Mouse (Mus musculus) lung, embryonic 16.5 days (tissue): ENCODE data around the gene Mcm2. TPM values are rescaled to one million over a fixed set of nuclear protein-coding genes. Genes with fewer than 3 reads are reported as not detected.

Experiments used
- ATAC-seq: fragments of 200-750 bp; cut with Nextera tagmentation; 2 replicates; pipeline ENCODE4 v1.8.0; 2017; ENCODE audit warnings: low read depth, mild to moderate bottlenecking, moderate library complexity
- H3K27ac ChIP-seq: fragments of 300-500 bp; sonication (generic); 2 replicates; pipeline ENCODE4 v1.5.1; 2014; ENCODE audit warnings: mild to moderate bottlenecking, control low read depth, low read length
- H3K27me3 ChIP-seq: fragments of 300-500 bp; sonication (generic); 2 replicates; pipeline ENCODE4 v1.6.1; 2014; ENCODE audit warnings: low read depth, low read length, mixed read lengths; ENCODE audit not compliant: control insufficient read depth, insufficient read depth
- H3K36me3 ChIP-seq: fragments of 300-500 bp; sonication (generic); 2 replicates; pipeline ENCODE4 v1.6.1; 2014; ENCODE audit warnings: low read length; ENCODE audit not compliant: control insufficient read depth, insufficient read depth
- H3K4me1 ChIP-seq: fragments of 300-500 bp; sonication (generic); replicated peaks from 2 replicates; pipeline ENCODE4 v1.6.1; 2014; ENCODE audit warnings: low read length, mixed read lengths; ENCODE audit not compliant: control insufficient read depth, insufficient read depth
- H3K4me2 ChIP-seq: fragments of 300-500 bp; sonication (generic); 2 replicates; pipeline ENCODE4 v1.6.1; 2014; ENCODE audit warnings: low read depth, low read length, control low read depth
- H3K4me3 ChIP-seq: fragments of 300-500 bp; sonication (generic); 2 replicates; pipeline ENCODE4 v1.5.1; 2014; ENCODE audit warnings: mild to moderate bottlenecking, low read length, control low read depth
- H3K9ac ChIP-seq: fragments of 300-500 bp; sonication (generic); 2 replicates; pipeline ENCODE4 v1.6.1; 2014; ENCODE audit warnings: low read length, control low read depth
- H3K9me3 ChIP-seq: fragments of 300-500 bp; sonication (generic); 2 replicates; pipeline ENCODE4 v1.6.1; 2016; ENCODE audit warnings: low read length; ENCODE audit not compliant: control insufficient read depth
- WGBS: fragments of 180-500 bp; shearing (Covaris S2); extraction: QIAGEN DNeasy Blood & Tissue Kit; methylation state at CpG from one replicate; pipeline ENCODE4 v1.1.7; 2014; 5-methylcytosine and 5-hydroxymethylcytosine counted together
- polyA plus RNA-seq: library from polyadenylated mRNA; unstranded; fragments of >200 nt; fragmentation: Nextera tagmentation; extraction: Ambion mirVana; gene quantifications from 2 replicates; pipeline ENCODE4 v1.2.1, GENCODE M21; 2015

Mcm2 gene
- polyA plus RNA-seq, 1 experiment from 2014 or later, result 125 TPM

DNA sequence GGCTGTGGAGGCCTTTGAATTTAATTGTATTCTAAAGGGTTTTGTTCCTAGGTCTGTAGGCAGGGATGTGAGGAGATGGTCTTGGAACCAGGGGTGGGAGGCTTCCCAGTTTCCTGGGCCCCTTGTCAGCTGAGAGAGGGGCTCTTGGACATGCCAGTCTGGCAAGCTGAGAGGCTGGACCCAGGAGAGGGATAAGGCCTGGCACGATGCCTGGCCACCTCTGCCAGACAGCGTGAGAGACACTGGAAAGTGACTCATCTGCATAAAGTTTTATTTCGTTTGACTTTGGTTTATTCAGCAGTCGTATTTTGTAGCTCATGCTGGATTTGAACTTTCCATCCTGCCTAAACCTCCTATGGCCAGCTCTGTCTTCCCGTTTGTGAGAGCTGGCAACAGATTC lies 30.0 kb upstream of the Mcm2 start:
- ATAC-seq, result no peak
- WGBS, result 53% methylated on average over 5 of the region's 5 CpGs
- H3K4me1 ChIP-seq, result peaks cover 34% of the 10 kb centered on the region
- H3K4me3 ChIP-seq, result no peak overlapping the region
- no peaks in the 10 kb centered on the region for H3K9me3 ChIP-seq
- H3K27ac ChIP-seq, result no peak overlapping the region
- H3K4me2 ChIP-seq, result no peak overlapping the region
- no peak overlapping the region for H3K9ac ChIP-seq
- no peaks in the 10 kb centered on the region for H3K27me3 ChIP-seq
- H3K36me3 ChIP-seq, result no peaks in the 10 kb centered on the region

DNA sequence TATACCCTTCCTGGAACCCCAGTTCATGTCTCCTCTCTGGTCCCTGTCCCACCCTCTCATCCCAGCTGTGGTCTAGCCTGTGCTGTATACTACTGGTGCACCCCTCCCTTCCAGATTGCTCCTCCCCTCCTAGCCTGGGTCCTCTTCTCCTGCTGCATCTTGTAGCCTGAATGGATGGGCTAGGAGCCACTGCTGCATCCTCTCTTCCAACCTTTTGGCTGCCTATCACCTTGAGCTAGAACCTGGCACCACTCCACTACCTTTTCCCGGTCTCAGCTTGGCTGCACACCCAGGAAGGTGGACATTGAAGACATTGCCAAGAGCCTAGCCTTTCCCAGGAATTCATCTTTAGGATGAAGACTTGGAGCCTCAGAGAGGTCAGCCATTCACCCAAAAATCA lies 29.4 kb upstream of the Mcm2 start:
- Histone ChIP-seq H3K9me3 (no peaks in the 10 kb centered on the region), H3K36me3 (no peaks in the 10 kb centered on the region), H3K27ac (no peak overlapping the region), H3K4me1 (peaks cover 34% of the 10 kb centered on the region), H3K27me3 (no peaks in the 10 kb centered on the region), H3K9ac (no peak overlapping the region), H3K4me2 (no peak overlapping the region), H3K4me3 (no peak overlapping the region)
- no peak for ATAC-seq
- WGBS, result 71% methylated on average over 1 of the region's 1 CpGs

DNA sequence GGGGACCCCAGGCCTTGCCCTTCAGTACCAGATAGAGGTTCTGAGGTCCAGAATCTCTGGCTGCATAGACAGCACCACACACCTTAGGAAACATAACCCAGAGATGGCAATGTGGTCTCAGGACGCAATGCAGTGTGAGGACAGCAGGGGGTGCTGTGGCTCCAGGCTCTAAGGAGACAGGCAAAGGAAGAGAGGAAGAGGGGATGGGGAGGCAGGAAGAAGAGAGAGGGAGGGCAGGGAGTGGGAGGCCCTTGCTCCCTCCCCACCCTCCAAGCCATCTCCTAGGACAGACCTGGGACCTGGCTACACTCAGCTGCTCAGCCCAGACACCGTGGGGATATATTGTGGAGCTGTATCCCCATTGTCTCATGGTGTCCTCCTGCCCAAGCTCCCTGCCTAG lies 29.0 kb upstream of the Mcm2 start:
- H3K27me3 ChIP-seq, result no peaks in the 10 kb centered on the region
- H3K4me2 ChIP-seq, result no peak overlapping the region
- no peak overlapping the region for H3K4me3 ChIP-seq
- H3K9ac ChIP-seq, result no peak overlapping the region
- H3K36me3 ChIP-seq, result no peaks in the 10 kb centered on the region
- WGBS, result 22% methylated on average over 2 of the region's 2 CpGs
- peaks cover 34% of the 10 kb centered on the region for H3K4me1 ChIP-seq
- ATAC-seq, result peak; percentile 4; the same call in 1 of the 2 replicates
- H3K9me3 ChIP-seq, result no peaks in the 10 kb centered on the region
- no peak overlapping the region for H3K27ac ChIP-seq

DNA sequence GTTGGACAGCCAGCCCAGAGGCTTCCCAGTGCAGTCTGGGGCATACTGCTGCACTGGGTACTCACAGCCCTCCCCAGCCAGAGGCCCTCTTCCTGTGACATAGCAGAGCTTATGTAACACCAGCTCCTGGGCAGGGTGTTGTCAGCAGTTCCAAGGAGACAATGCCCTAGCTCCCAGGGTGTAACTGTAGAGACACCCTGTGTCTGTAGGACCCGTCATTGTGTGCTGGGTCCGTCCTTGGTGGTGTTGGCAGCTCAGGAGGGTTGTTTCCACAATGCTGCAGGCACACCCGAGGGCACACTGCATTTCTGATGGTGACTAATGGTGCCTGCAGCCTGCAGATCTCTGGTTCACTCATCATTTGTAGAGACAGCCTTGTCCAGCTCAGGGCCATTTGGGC lies 28.3 kb upstream of the Mcm2 start:
- no peaks in the 10 kb centered on the region for H3K36me3 ChIP-seq
- H3K4me1 ChIP-seq, result peaks cover 34% of the 10 kb centered on the region
- H3K9me3 ChIP-seq, result no peaks in the 10 kb centered on the region
- H3K4me3 ChIP-seq, result no peak overlapping the region
- no peak overlapping the region for H3K4me2 ChIP-seq
- H3K9ac ChIP-seq, result no peak overlapping the region
- 44% methylated on average over 3 of the region's 3 CpGs for WGBS
- H3K27ac ChIP-seq, result no peak overlapping the region
- H3K27me3 ChIP-seq, result no peaks in the 10 kb centered on the region
- ATAC-seq, result no peak

DNA sequence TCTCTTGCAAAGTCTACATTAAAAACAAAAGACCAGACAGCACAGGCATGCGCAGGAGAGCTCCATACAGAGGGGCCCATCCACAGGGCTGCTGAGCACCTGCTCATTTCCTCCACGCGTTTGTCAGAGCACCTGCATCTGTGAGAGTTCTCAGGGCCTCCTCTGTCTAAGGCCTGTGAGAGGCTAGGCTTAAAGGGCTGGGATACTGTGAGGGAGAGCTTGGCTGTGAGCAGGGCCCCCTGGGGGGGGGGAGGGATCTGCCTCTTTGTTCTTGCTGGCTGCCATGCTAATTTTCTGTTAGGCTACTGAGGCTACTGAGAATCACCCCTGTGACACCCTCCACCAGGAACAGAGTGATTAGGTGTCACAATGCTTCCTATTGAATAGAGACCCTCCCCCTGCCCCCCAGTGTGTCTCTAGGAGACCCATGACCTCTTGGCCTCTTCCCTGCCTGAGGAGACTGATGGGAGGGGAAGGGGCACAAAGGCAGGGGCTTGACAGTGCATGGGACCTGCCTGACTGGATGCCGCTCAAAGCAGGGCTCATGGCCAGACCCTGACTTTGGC lies 27.1 kb upstream of the Mcm2 start:
- peaks cover 30% of the 10 kb centered on the region for H3K4me1 ChIP-seq

DNA sequence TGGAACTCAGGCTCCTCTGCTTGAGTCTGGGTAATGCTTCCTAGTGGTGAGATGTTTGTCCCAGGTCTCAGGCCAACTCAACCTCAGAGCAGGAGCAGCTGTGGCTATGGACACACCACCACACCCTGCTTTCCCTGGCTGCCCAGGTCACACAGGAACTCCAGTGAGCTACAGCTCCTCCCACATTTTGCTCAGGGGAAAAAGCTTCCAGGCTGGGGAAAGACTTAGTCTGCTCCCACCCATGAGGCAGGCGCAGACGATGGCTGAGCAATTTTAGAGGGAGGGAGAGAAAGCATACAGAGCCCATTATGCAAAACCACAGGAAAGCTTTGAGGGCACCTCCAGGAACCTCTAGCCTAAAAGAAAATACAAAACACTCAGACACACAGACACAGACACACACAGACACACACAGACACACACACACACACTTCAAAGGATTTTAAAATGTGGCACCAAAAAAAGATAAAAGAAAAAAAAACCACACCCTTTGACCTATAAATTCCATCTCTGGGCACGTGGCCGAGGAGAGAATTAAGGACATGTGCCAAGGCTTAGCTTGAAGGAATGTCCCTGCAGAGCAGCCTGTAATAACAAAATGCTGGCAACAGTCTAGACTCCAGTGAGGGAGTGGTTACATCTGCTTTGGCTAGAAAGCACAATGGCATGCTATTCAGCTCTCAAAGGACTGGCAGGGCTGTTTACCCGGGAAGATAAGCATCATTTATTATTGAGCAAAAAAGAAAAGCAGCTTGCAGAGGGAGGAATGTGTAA lies 26.1 kb upstream of the Mcm2 start:
- WGBS, result 6% methylated on average over 5 of the region's 5 CpGs
- ATAC-seq, result peak; percentile 85

More for the DNA sequence above, 27.1 kb upstream of the Mcm2 start:
- WGBS, result 22% methylated on average over 4 of the region's 4 CpGs
- H3K27me3 ChIP-seq, result no peaks in the 10 kb centered on the region
- H3K9me3 ChIP-seq, result no peaks in the 10 kb centered on the region
- peak; percentile 9 for ATAC-seq
- H3K4me2 ChIP-seq, result no peak overlapping the region
- H3K4me3 ChIP-seq, result no peak overlapping the region
- H3K27ac ChIP-seq, result peak overlapping the region; percentile 77
- H3K36me3 ChIP-seq, result no peaks in the 10 kb centered on the region
- H3K9ac ChIP-seq, result no peak overlapping the region

DNA sequence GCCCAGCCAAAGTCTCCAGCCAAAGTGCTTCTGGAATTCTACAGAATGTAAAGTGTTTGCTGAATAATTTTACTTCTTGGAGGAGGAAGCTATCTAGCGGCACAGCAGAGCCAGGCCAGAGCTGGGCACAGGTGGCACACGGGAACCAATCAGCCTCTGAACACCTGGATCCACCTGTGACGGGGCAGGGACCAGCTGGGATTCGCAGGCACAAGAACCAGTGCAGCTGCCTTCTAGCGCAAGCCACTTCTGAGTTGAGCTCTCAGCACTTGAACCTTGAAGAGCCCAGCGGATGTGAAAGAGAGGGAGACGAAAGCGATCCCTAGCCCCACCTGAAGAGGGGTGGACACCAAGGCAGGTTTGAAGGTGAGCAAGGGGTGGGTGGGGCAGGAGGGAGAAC lies 20.2 kb upstream of the Mcm2 start:
- ATAC-seq, result peak; percentile 52
- Histone ChIP-seq H3K27me3 (no peaks in the 10 kb centered on the region), H3K9ac (no peak overlapping the region), H3K27ac (no peak overlapping the region), H3K36me3 (no peaks in the 10 kb centered on the region), H3K4me3 (no peak overlapping the region), H3K4me1 (0 out of 2 replicates have a peak, but pooled peaks cover 3% of the 10 kb centered on the region), H3K4me2 (no peak overlapping the region), H3K9me3 (no peaks in the 10 kb centered on the region)
- 42% methylated on average over 8 of the region's 8 CpGs for WGBS

More for the DNA sequence above, 26.1 kb upstream of the Mcm2 start:
- Histone ChIP-seq H3K4me1 (peaks cover 30% of the 10 kb centered on the region), H3K27me3 (no peaks in the 10 kb centered on the region), H3K27ac (peak overlapping the region; percentile 77), H3K4me2 (no peak overlapping the region), H3K36me3 (no peaks in the 10 kb centered on the region), H3K9me3 (no peaks in the 10 kb centered on the region), H3K4me3 (no peak overlapping the region), H3K9ac (no peak overlapping the region)

DNA sequence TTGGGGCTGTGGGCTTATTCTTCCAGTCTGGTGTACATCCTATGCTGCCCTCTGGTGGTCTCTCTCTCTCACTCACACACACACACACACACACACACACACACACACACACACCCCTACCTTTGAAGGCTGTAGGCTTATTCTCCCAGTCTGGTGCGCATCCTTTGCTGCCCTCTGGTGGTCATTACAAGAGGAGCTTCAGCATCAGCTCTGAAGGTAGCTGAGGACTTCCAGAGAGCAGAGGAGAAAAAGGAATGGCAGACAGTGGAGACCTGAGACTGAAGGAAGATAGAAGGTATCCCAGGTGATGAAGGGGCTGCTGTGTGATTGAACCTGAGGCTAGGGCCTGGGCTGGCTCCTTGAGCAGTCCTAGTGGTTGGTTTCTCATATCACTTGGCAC lies 17.6 kb upstream of the Mcm2 start:
- Histone ChIP-seq H3K36me3 (peaks cover 5% of the 10 kb centered on the region; the same call in 1 of the 2 replicates), H3K4me1 (0 out of 2 replicates have a peak, but pooled peaks cover 3% of the 10 kb centered on the region), H3K9ac (no peak overlapping the region), H3K27me3 (no peaks in the 10 kb centered on the region), H3K4me2 (no peak overlapping the region), H3K4me3 (no peak overlapping the region), H3K9me3 (no peaks in the 10 kb centered on the region), H3K27ac (no peak overlapping the region)
- 47% methylated on average over 1 of the region's 1 CpGs for WGBS
- no peak for ATAC-seq

DNA sequence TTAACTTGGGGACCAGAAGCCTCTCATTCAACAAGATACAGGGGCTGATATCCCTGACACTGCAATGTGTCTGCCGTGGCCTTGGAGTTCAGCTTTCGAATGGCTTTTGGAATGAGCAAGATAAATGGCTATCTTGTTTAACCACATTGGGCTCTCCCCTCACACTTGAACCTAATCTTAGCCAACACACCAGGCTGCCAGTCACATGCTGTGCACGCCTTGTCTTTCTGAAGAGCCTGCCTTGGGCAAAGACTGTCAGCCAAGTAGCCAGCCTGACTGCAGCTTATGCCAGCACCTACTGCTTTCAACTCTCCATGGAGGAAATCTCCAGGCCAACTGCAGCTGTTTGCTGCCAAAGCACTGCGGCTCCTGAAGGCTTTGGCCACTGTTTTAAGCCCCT lies 16.9 kb upstream of the Mcm2 start:
- Histone ChIP-seq H3K9ac (no peak overlapping the region), H3K4me1 (0 out of 2 replicates have a peak, but pooled peaks cover 3% of the 10 kb centered on the region), H3K4me2 (no peak overlapping the region), H3K4me3 (no peak overlapping the region), H3K36me3 (peaks cover 7% of the 10 kb centered on the region; the same call in 1 of the 2 replicates), H3K27me3 (no peaks in the 10 kb centered on the region), H3K9me3 (no peaks in the 10 kb centered on the region), H3K27ac (no peak overlapping the region)
- ATAC-seq, result no peak
- WGBS, result 65% methylated on average over 4 of the region's 4 CpGs
